Mouse (Mus musculus): Measurements from ENCODE around the gene Arid1b. TPM values are rescaled to one million over a fixed set of nuclear protein-coding genes. Genes with fewer than 3 reads are reported as not detected.

Gene Arid1b
- polyA plus RNA-seq, 1 experiment from 2014 or later = 9.6 TPM

- Histone ChIP-seq H3K4me3 (no peak overlapping the region), H3K36me3 (replicated peaks) (no peaks in the 10 kb centered on the region), H3K4me1 (no peaks in the 10 kb centered on the region), H3K27ac (no peak overlapping the region), H3K27me3 (ENCODE audit: poor library complexity, severe bottlenecking) (no peaks in the 10 kb centered on the region), H3K9me3 (no peaks in the 10 kb centered on the region)
- WGBS = 87% methylated on average over 11 of the region's 11 CpGs
- no peak for DNase-seq (ENCODE audit: extremely low spot score, low spot score)
Observed at GRCm38 (mm10) chr17:4974736-4975135, 19.4 kb upstream of the Arid1b start.

- WGBS = 85% methylated on average over 7 of the region's 7 CpGs
- no peaks in the 10 kb centered on the region for H3K36me3 ChIP-seq (replicated peaks)
- H3K4me1 ChIP-seq = no peaks in the 10 kb centered on the region
- H3K4me3 ChIP-seq = no peak overlapping the region
- DNase-seq (ENCODE audit: extremely low spot score, low spot score) = no peak
- H3K27me3 ChIP-seq (ENCODE audit: poor library complexity, severe bottlenecking) = peaks cover 11% of the 10 kb centered on the region; the same call in 1 of the 2 replicates
- H3K27ac ChIP-seq = no peak overlapping the region
- H3K9me3 ChIP-seq = no peaks in the 10 kb centered on the region
Observed at GRCm38 (mm10) chr17:4980151-4980550, 14.0 kb upstream of the Arid1b start.

GRCm38 (mm10) chr17:4982819-4983218, 11.3 kb upstream of the Arid1b start:
- Histone ChIP-seq H3K4me1 (no peaks in the 10 kb centered on the region), H3K9me3 (no peaks in the 10 kb centered on the region), H3K27ac (no peak overlapping the region), H3K4me3 (no peak overlapping the region), H3K36me3 (replicated peaks) (no peaks in the 10 kb centered on the region), H3K27me3 (ENCODE audit: poor library complexity, severe bottlenecking) (peaks cover 26% of the 10 kb centered on the region)
- WGBS = 94% methylated on average over 5 of the region's 5 CpGs
- DNase-seq (ENCODE audit: extremely low spot score, low spot score) = no peak

GRCm38 (mm10) chr17:4984691-4985090, 9.4 kb upstream of the Arid1b start:
- H3K9me3 ChIP-seq = no peaks in the 10 kb centered on the region
- H3K36me3 ChIP-seq (replicated peaks) = no peaks in the 10 kb centered on the region
- H3K4me1 ChIP-seq = no peaks in the 10 kb centered on the region
- H3K27ac ChIP-seq = no peak overlapping the region
- no peak overlapping the region for H3K4me3 ChIP-seq
- DNase-seq (ENCODE audit: extremely low spot score, low spot score) = no peak
- 89% methylated on average over 7 of the region's 7 CpGs for WGBS
- peaks cover 45% of the 10 kb centered on the region for H3K27me3 ChIP-seq (ENCODE audit: poor library complexity, severe bottlenecking)

- Histone ChIP-seq H3K36me3 (replicated peaks) (no peaks in the 10 kb centered on the region), H3K9me3 (no peaks in the 10 kb centered on the region), H3K4me1 (peaks cover 36% of the 10 kb centered on the region), H3K4me3 (peak overlapping the region; percentile 12; the same call in 1 of the 2 replicates), H3K27me3 (ENCODE audit: poor library complexity, severe bottlenecking) (peaks cover 42% of the 10 kb centered on the region), H3K27ac (0 out of 2 replicates have a peak overlapping the region, but pooled peaks have one; percentile 35)
- WGBS = 36% methylated on average over 16 of the region's 16 CpGs
- DNase-seq (ENCODE audit: extremely low spot score, low spot score) = no peak
Observed at GRCm38 (mm10) chr17:4990911-4991560, 3.1 kb upstream of the Arid1b start.

GRCm38 (mm10) chr17:4991600-4991999, 2.5 kb upstream of the Arid1b start:
- peak overlapping the region; percentile 35; the same call in 1 of the 2 replicates for H3K27ac ChIP-seq
- DNase-seq (ENCODE audit: extremely low spot score, low spot score) = peak; percentile 50
- peak overlapping the region; percentile 12; the same call in 1 of the 2 replicates for H3K4me3 ChIP-seq
- WGBS = 65% methylated on average over 10 of the region's 10 CpGs
- H3K36me3 ChIP-seq (replicated peaks) = no peaks in the 10 kb centered on the region
- peaks cover 38% of the 10 kb centered on the region for H3K27me3 ChIP-seq (ENCODE audit: poor library complexity, severe bottlenecking)
- H3K4me1 ChIP-seq = peaks cover 36% of the 10 kb centered on the region
- no peaks in the 10 kb centered on the region for H3K9me3 ChIP-seq

- Histone ChIP-seq H3K36me3 (replicated peaks) (no peaks in the 10 kb centered on the region), H3K9me3 (no peaks in the 10 kb centered on the region), H3K27me3 (ENCODE audit: poor library complexity, severe bottlenecking) (peaks cover 19% of the 10 kb centered on the region), H3K4me3 (peak overlapping the region; percentile 96), H3K27ac (peak overlapping the region; percentile 100), H3K4me1 (peaks cover 50% of the 10 kb centered on the region)
- DNase-seq (ENCODE audit: extremely low spot score, low spot score) = no peak
- WGBS = 17% methylated on average over 9 of the region's 9 CpGs
Observed at GRCm38 (mm10) chr17:4993497-4993839, 664 bp upstream of the Arid1b start.

GRCm38 (mm10) chr17:4994504-4994812, 326 bp downstream of the Arid1b start:
- peaks cover 58% of the 10 kb centered on the region for H3K4me1 ChIP-seq
- no peaks in the 10 kb centered on the region for H3K9me3 ChIP-seq
- no peak for DNase-seq (ENCODE audit: extremely low spot score, low spot score)
- H3K27ac ChIP-seq = peak overlapping the region; percentile 100
- peak overlapping the region; percentile 96 for H3K4me3 ChIP-seq
- WGBS = 11% methylated on average over 43 of the region's 55 CpGs
- H3K27me3 ChIP-seq (ENCODE audit: poor library complexity, severe bottlenecking) = peaks cover 10% of the 10 kb centered on the region
- no peaks in the 10 kb centered on the region for H3K36me3 ChIP-seq (replicated peaks)

GRCm38 (mm10) chr17:4994813-4995560, 855 bp downstream of the Arid1b start:
- WGBS = under 1% methylated on average over 75 of the region's 81 CpGs

GRCm38 (mm10) chr17:4995561-4996051, 1.5 kb downstream of the Arid1b start:
- peak overlapping the region; percentile 96 for H3K4me3 ChIP-seq
- WGBS = 1% methylated on average over 53 of the region's 56 CpGs
- DNase-seq (ENCODE audit: extremely low spot score, low spot score) = peak; percentile 79
- no peaks in the 10 kb centered on the region; the same call in 1 of the 2 replicates for H3K27me3 ChIP-seq (ENCODE audit: poor library complexity, severe bottlenecking)
- H3K4me1 ChIP-seq = peaks cover 62% of the 10 kb centered on the region
- peak overlapping the region; percentile 100 for H3K27ac ChIP-seq
- H3K9me3 ChIP-seq = no peaks in the 10 kb centered on the region
- H3K36me3 ChIP-seq (replicated peaks) = no peaks in the 10 kb centered on the region

More at GRCm38 (mm10) chr17:4994813-4995560, 855 bp downstream of the Arid1b start:
- H3K27me3 ChIP-seq (ENCODE audit: poor library complexity, severe bottlenecking) = peaks cover 4% of the 10 kb centered on the region
- peaks cover 62% of the 10 kb centered on the region for H3K4me1 ChIP-seq
- peak overlapping the region; percentile 96 for H3K4me3 ChIP-seq
- no peaks in the 10 kb centered on the region for H3K9me3 ChIP-seq
- DNase-seq (ENCODE audit: extremely low spot score, low spot score) = peak; percentile 73
- no peaks in the 10 kb centered on the region for H3K36me3 ChIP-seq (replicated peaks)
- H3K27ac ChIP-seq = peak overlapping the region; percentile 100

- peak; percentile 56 for DNase-seq (ENCODE audit: extremely low spot score, low spot score)
- WGBS = under 1% methylated on average over 94 of the region's 95 CpGs
Observed at GRCm38 (mm10) chr17:4996121-4996813, 2.1 kb downstream of the Arid1b start.

GRCm38 (mm10) chr17:4996814-4997549, 2.9 kb downstream of the Arid1b start:
- peak overlapping the region; percentile 100 for H3K27ac ChIP-seq
- DNase-seq (ENCODE audit: extremely low spot score, low spot score) = no peak
- no peaks in the 10 kb centered on the region for H3K9me3 ChIP-seq
- H3K36me3 ChIP-seq (replicated peaks) = no peaks in the 10 kb centered on the region
- WGBS = under 1% methylated on average over 20 of the region's 20 CpGs
- H3K4me1 ChIP-seq = peaks cover 62% of the 10 kb centered on the region
- peak overlapping the region; percentile 96 for H3K4me3 ChIP-seq
- no peaks in the 10 kb centered on the region; the same call in 1 of the 2 replicates for H3K27me3 ChIP-seq (ENCODE audit: poor library complexity, severe bottlenecking)

More at GRCm38 (mm10) chr17:4996121-4996813, 2.1 kb downstream of the Arid1b start:
- no peaks in the 10 kb centered on the region for H3K9me3 ChIP-seq
- no peaks in the 10 kb centered on the region; the same call in 1 of the 2 replicates for H3K27me3 ChIP-seq (ENCODE audit: poor library complexity, severe bottlenecking)
- peak overlapping the region; percentile 96 for H3K4me3 ChIP-seq
- H3K36me3 ChIP-seq (replicated peaks) = no peaks in the 10 kb centered on the region
- H3K4me1 ChIP-seq = peaks cover 62% of the 10 kb centered on the region
- peak overlapping the region; percentile 100 for H3K27ac ChIP-seq

Data from forebrain, embryonic 10.5 days (tissue).